Mouse (Mus musculus) right cerebral cortex, postnatal 36 days (tissue): Measurements from ENCODE around the gene Map3k6.

Experiments
- DNase-seq, 2 experiments: peaks; one replicate each; pipeline ENCODE4 v3.0.0; 2022; ENCODE audit warnings: low spot score in 2 of 2, mixed read lengths in 1 of 2

Gene Map3k6

GRCm38 (mm10) chr4:133252089-133252488 lies 11.5 kb downstream of the Map3k6 start:
- no peak for DNase-seq

DNA sequence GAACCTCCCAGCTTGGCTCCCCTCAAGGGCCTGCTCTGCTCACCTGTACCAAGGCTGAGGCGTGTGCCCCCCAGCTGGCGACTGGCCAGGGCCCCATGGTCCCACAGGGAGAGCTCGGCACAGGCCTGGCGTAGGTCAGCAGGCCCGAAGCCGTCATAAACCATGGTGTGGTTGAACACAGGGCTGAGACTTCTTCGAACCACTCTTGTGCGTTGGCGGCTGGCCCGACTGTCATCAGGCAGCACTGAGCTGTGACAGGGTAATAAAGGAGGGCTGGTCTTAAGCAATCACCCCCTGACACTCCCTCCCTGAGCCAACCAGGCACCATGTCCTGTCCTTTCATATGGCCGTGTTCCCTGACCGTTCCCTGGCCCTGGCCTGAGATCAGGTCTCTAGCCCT lies 12.8 kb downstream of the Map3k6 start:
- no peak for DNase-seq

DNA sequence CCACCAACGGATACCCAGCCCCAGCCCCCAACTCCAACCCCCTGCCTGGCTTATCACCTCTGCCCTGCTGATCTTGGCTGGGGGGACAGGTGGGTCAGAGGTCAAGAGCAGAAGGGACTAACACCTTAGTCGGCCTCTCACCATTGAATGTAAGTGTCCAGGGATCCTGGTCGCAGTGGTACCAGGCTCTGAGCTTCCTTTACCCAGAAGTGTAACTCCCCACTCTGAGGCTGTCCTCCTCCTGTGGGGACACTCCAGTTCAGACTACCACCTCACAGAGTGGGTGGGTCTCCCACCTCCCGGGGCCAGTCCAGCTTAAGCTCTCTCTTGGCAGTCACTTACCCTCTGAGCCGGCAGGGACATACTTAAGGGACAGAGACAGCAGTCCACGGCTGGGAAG lies 14.8 kb downstream of the Map3k6 start:
- no peak for DNase-seq

- DNase-seq, result no peak
Observed at GRCm38 (mm10) chr4:133256820-133257219, 16.2 kb downstream of the Map3k6 start.

DNA sequence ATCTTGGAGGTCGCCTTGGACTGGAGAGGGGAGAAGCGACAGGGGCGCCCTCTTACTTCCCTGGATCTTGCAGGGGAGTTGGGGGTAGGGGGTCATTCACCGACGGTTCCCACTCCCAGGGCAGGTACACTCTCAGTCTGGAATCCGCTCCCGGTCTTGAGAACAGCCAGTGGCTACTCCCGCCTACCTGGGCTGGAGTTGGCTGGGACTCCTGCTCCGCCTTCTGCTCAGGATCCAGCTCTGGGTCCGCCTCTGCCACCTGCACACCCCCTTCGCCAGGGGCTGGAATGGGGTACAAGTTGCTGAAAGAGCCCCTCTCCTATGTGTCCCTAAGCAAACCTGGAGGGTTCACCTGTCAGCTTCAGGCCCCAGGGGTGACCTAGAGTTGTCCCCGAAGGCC lies 16.6 kb downstream of the Map3k6 start:
- no peak for DNase-seq

- DNase-seq, result no peak
Observed at GRCm38 (mm10) chr4:133257798-133258408, 17.3 kb downstream of the Map3k6 start.

- DNase-seq, result no peak
Observed at GRCm38 (mm10) chr4:133261641-133262374, 21.2 kb downstream of the Map3k6 start.

- DNase-seq, result no peak
Observed at GRCm38 (mm10) chr4:133262375-133262765, 21.8 kb downstream of the Map3k6 start.

GRCm38 (mm10) chr4:133262882-133263281 lies 22.3 kb downstream of the Map3k6 start, which contains the start of gene Sytl1:
TSS of gene Sytl1 (minus strand) at chr4:133263113.
- DNase-seq, result no peak

DNA sequence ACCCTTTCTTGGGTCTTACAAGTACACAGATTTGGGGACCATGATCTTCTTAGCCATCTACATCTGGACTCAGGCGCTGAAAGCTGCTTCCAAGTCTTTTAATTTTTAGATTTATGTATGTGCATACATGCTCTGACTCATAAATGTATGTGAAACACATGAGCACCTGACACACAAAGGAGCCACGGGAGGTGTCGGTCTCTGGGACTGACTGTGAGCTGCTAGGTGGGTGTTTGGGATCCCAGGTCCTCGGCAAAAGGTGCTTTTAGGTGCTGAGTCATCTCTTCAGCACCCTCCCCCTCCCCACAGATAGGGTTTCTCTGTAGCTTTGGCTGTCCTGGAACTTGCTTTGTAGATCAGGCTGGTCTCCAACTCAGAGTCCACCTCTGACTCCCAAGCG lies 23.1 kb downstream of the Map3k6 start:
- DNase-seq, result no peak

DNA sequence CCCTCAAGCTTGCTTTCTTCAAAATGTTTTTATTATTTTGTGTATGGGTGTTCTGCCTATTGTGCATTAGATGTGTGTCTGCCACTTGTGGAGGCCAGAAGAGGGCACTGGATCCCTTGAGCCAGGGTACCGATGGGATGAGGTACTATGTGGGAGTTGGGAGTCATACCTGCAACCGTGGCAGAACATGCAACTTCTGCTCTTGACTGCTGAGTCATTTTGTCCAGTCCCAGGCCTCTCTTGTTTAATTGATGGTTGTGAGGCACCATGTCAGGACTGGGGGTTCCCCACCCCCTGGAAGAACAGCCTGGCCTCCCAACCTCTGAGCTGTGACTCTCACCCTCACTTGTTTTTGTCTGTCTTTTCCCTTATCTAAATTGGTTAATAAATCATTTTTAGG lies 23.9 kb downstream of the Map3k6 start:
- DNase-seq, result no peak

- no peak for DNase-seq
Observed at GRCm38 (mm10) chr4:133265297-133265696, 24.7 kb downstream of the Map3k6 start.

DNA sequence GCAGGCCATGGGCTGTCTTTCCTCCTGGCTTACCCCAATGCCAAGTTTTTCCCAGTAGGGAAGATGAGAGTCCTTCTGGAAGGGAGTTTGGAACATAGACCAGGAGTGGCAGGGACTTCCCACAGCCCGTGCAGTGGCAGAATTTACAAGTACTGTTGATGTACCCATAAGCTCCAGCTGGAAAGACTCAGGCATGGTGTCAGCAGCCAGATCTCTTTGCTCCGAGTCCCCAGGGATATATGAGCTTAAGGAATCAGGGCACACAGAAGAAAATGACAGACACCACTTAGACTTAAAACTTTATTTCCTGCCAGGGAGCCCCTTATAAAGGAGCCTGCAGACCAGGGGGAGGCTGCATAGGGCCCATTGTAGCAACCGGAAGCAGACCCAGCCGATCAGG lies 25.1 kb downstream of the Map3k6 start:
- DNase-seq, result no peak

DNA sequence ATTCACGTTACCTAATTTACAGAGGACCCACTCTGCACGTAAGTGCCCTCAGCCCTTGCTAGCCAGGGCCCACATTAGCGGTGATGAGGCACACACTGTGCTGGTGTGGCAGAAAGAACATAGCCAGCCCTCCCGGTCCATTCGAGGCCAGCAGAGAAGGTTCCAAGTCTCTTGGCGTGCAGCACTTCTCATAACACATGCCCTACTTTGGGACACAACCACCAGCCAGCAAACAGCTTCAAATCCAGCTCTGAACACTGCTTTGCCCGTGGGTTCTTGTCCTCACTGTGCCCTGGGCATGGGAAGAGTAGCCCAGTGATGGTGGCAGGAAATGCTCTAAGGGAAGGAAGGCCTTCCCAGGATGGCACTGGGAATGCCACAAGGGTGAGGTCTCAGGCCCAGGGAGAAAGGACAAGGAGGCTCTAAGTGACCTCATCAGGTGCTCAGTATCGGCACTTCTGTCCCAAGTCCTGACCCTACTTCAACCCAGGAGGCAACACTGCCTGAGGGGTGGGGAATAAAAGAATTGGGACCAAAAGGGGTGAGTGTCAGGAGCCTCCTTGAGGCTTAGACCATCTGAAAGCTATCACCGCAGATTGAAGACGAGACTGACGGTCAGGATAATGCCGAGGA lies 25.7 kb downstream of the Map3k6 start:
- DNase-seq, result no peak

DNA sequence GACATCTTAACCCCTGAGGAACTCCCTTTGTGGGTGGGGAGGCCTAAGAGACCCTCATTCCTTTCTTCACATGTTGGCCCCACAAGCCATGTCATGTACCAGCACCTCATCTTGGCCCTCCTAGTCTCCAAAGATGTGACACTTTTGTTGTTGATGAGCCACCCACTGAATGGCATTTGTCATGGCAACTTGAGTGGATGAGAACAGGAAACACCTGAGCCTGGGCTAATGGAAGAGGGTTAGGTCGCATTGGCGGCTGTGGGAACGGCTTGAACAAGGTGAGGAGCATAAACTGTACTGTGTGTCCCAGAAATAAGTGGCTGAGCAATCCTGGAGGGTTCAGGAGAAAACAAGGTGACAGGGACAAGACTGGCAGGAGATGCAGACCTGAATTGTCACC lies 28.3 kb downstream of the Map3k6 start:
- no peak for DNase-seq

DNA sequence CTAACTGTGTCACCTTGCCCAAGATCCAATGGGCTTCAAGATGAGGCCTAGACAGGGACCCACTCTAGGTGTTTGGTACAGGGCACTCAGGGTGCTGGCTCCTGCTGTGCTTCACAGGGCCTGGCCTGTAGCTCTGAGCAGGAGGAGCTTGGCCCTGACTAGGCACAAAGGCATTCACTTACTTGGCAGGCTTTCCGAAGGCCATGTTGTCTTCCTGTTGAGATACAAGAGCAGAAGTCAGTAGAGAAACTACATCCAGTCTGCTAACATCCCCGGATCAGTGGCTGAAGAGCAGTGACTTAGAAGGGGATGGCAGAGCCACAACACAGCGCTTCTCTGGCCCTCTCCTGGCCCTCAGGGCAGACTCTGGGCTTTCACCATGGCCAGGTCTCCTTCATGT lies 29.0 kb downstream of the Map3k6 start:
- DNase-seq, result no peak

DNA sequence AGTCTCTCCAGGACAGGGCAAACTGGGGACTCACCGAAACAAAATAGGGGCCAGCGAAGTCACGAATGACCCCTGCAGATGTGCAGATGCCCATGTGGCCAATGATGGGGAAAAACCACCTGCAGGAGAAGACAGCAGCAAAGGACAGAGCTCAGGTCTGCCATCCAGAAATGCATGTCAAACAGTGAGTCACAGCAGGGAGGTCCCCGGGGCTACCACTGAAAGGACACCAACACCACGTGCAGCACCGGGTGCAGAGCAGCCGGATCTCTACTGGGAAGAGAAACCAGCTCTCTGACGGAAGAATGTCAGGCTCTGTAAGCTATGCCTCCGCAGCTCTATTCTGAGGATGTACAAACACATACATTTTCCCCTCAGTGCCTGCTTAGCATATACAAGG lies 30.3 kb downstream of the Map3k6 start:
- DNase-seq, result no peak

DNA sequence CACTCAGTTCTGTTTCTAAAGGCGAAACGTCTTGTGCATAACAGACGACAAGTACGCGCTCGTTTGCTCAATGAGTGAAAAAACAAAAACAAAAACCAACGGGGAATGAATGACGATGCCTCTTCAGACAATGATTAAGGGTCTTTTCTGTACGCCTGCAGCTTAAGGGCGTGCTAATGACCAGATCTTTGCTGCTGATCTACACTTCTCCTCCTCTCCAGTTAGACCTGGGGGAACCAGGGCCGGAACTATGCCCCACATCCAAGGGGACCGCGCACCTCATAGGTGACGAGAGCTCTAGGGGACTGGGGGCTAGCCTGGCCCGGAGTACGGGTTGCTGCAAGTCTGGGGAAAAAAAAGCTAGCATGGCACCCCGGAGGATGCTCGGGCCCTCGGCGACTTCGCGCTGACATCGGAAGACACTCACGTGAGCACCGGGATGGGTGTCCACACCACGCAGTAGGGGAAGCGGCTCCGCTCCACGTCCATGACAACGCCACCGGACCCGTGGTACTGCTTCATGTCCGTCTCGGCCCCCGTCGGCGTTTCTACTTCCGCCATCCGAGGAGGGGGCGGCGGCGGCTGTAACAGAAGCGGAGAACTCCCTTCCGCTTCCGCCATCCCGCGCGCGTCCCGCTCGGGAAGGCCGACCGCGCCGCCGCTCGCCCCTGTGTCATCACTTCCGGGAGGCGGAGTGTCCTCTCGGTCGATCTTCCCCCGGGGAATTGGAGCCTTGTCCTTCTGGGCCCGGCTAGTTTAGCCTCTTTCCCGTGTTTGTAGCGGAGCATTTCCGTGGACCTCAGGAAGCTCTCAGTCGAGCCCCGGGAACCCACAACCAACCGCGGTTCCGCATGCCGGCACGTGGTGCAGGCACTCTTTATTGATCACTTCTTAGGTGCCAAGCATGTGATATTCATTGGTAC lies 36.7 kb downstream of the Map3k6 start, which contains the start of gene Tmem222:
Gene Tmem222 (minus strand): TSS at position 689 of the 923 bp plus-strand sequence.
- DNase-seq, result peak; percentile 92 to 95

DNA sequence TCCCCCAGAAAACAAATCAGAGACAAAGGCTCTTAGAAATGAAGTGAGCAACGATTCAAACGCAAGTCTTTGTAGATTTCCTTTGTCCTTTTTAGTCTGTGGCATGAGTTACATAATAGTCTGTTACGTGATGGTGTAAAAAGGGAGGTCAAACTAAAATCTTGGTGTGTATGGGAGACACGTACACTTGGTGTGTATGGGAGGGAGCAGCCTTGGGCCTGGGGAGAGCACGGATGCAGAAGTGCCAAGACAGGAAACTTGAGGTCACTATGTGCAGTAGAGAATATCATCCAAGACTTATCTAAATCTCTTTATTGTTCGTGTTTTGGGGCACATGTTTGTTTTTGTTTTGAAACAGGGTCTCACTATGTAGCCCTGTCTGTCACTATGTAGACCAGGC lies 37.4 kb downstream of the Map3k6 start:
- no peak for DNase-seq

DNA sequence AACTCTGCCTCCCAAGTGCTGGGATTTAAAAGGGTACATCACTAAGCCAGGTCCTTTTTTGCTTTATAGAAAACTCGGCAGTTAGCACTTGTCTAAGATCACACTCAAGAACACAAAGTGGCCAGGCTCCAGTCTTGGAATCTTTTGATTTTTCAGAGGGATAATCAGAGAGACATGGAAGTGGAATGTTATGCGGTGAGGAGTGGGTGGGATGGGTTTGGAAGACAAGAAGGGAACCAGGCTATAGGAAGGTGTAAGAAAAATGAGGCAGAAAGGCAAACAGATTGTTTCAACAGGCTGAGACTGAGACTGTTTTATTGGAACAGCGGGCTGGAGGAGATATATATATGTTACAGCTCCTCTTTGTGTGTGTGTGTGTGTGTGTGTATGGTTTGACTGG lies 37.9 kb downstream of the Map3k6 start:
- no peak for DNase-seq

DNA sequence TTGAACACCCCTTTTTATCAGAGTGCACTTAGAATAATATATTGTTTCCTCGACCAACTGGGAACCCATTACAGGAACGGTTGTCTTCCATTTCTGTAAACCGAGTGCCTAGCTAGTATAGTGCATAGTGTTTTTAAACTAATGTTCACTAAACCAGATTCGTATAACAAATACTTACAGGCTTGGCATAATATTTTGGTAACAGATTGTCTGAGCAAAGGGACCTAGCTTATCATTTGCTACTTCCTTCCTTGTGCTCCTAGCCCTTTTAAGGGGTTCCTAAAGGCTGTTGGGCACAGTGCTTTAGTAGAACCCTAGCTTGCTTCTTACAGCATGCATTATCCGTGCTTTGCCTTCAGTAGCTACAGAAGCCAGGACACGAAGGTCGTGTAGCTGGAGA lies 40.9 kb downstream of the Map3k6 start:
- no peak for DNase-seq

DNA sequence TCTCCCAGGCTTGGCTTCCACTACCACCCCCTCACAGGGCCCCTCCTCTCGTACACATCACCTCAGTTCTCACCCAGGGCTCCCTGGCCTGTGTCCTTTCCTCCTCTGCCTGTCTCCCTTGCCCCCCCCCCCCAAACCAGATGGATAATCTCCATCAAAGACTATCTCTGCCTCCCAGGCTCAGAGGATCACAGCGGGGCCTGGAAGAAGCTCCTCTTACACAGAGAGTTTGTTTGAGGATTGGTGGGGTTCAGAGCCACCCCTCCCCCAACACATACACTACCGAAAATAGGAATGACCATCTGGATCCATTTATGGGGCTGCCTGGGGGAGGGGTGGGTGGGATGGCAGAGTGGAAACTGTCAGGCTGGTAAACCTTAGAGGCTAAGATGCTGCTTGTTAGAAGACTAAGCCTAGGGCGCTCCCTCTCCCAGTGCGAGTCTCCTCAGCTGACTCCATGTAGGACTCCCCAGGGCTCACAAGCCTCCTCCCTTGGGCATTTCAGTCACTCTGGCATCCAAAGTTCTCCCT lies 41.4 kb downstream of the Map3k6 start:
- no peak for DNase-seq
